Comparison of ENCODE assay signal across 21 mouse cellular contexts in genomic region chr11:36824666-36825065, GRCm38 (mm10).
A peak's percentile ranks its signal among the peaks of the same experiment; 100 is the strongest.
DNase-seq lines count a peak whose midpoint lies in the region; ATAC-seq and TF ChIP-seq lines count a peak whose summit lies in the region.
"Had no signal": no experiment of that assay in that cellular context is flagged by ENCODE, and none has a peak within 500 bp of the region (broad histone marks: within the 10 kb centered on the region; RNA-seq: fewer than 3 reads in every experiment).

No protein-coding gene starts in this region.

- no peaks in the 10 kb centered on the region for H3K27me3 ChIP-seq in intestine, embryonic 14.5 days (replicated peaks; ENCODE audit: control insufficient read depth, insufficient read depth, low read length)
- no peaks in the 10 kb centered on the region for H3K27me3 ChIP-seq in intestine, postnatal 0 days (replicated peaks; ENCODE audit: control insufficient read depth, insufficient read depth, low read length)
- H3K27me3 ChIP-seq in lung, embryonic 15.5 days, result no peaks in the 10 kb centered on the region
- H3K27me3 ChIP-seq in midbrain, embryonic 16.5 days (ENCODE audit: control insufficient read depth, insufficient read depth, low read depth, low read length), result no peaks in the 10 kb centered on the region
- H3K27me3 ChIP-seq in midbrain, embryonic 11.5 days (ENCODE audit: control insufficient read depth, insufficient read depth, low read length), result no peaks in the 10 kb centered on the region
- H3K27me3 ChIP-seq in midbrain, postnatal 0 days (ENCODE audit: insufficient read depth, low read length), result no peaks in the 10 kb centered on the region
- H3K27me3 ChIP-seq: embryonic facial prominence, embryonic 12.5 days; heart, embryonic 15.5 days; hindbrain, embryonic 13.5 days had no signal

- H3K9me3 ChIP-seq in intestine, embryonic 14.5 days (ENCODE audit: control insufficient read depth, low read length), result no peaks in the 10 kb centered on the region
- H3K9me3 ChIP-seq in intestine, postnatal 0 days (ENCODE audit: control insufficient read depth), result no peaks in the 10 kb centered on the region
- H3K9me3 ChIP-seq in lung, embryonic 15.5 days, result no peaks in the 10 kb centered on the region
- H3K9me3 ChIP-seq in midbrain, embryonic 16.5 days (replicated peaks; ENCODE audit: control insufficient read depth, low read length, poor library complexity, severe bottlenecking), result no peaks in the 10 kb centered on the region
- H3K9me3 ChIP-seq in midbrain, embryonic 11.5 days (ENCODE audit: control insufficient read depth, low read length), result no peaks in the 10 kb centered on the region
- no peaks in the 10 kb centered on the region for H3K9me3 ChIP-seq in midbrain, postnatal 0 days (ENCODE audit: low read length)
- H3K9me3 ChIP-seq: embryonic facial prominence, embryonic 12.5 days; heart, embryonic 10.5 days; heart, embryonic 15.5 days; hindbrain, embryonic 13.5 days had no signal

- H3K4me1 ChIP-seq in intestine, embryonic 14.5 days (replicated peaks; ENCODE audit: control insufficient read depth, insufficient read depth, low read length), result 0 out of 2 replicates have a peak, but pooled peaks cover 5% of the 10 kb centered on the region
- no peaks in the 10 kb centered on the region for H3K4me1 ChIP-seq in intestine, postnatal 0 days (replicated peaks; ENCODE audit: control insufficient read depth, insufficient read depth, low read length)
- H3K4me1 ChIP-seq in lung, embryonic 15.5 days, result 0 out of 2 replicates have a peak, but pooled peaks cover 6% of the 10 kb centered on the region
- peaks cover 7% of the 10 kb centered on the region; the same call in 1 of the 2 replicates for H3K4me1 ChIP-seq in midbrain, embryonic 16.5 days (ENCODE audit: control insufficient read depth, insufficient read depth, low read length)
- no peaks in the 10 kb centered on the region for H3K4me1 ChIP-seq in midbrain, embryonic 11.5 days (ENCODE audit: control insufficient read depth, insufficient read depth, low read length)
- no peaks in the 10 kb centered on the region for H3K4me1 ChIP-seq in midbrain, postnatal 0 days (ENCODE audit: insufficient read depth, low read length)
- H3K4me1 ChIP-seq: embryonic facial prominence, embryonic 12.5 days; heart, embryonic 10.5 days; heart, embryonic 15.5 days had no signal

- H3K36me3 ChIP-seq in intestine, embryonic 14.5 days (ENCODE audit: control insufficient read depth, insufficient read depth, low read length), result no peaks in the 10 kb centered on the region
- H3K36me3 ChIP-seq in intestine, postnatal 0 days (ENCODE audit: control insufficient read depth, insufficient read depth), result no peaks in the 10 kb centered on the region
- no peaks in the 10 kb centered on the region for H3K36me3 ChIP-seq in lung, embryonic 15.5 days
- no peaks in the 10 kb centered on the region for H3K36me3 ChIP-seq in midbrain, embryonic 16.5 days (ENCODE audit: control insufficient read depth, insufficient read depth, low read length)
- H3K36me3 ChIP-seq in midbrain, embryonic 11.5 days (ENCODE audit: control insufficient read depth, insufficient read depth, low read length), result no peaks in the 10 kb centered on the region
- H3K36me3 ChIP-seq in midbrain, postnatal 0 days (ENCODE audit: insufficient read depth, low read length), result no peaks in the 10 kb centered on the region
- H3K36me3 ChIP-seq: embryonic facial prominence, embryonic 12.5 days; heart, embryonic 10.5 days; heart, embryonic 15.5 days; hindbrain, embryonic 13.5 days had no signal

- DNase-seq in intestine, embryonic 14.5 days (ENCODE audit: low spot score), result no peak
- no peak for DNase-seq in lung, postnatal 14 days
- no peak for DNase-seq in midbrain, embryonic 11.5 days (ENCODE audit: low spot score, missing footprints)
- DNase-seq in midbrain, postnatal 0 days (ENCODE audit: low spot score), result no peak
- DNase-seq in yolk sac, embryonic 10.5 days (ENCODE audit: low spot score), result no peak
- DNase-seq: adrenal gland, adult 2 months; adrenal gland, postnatal 25 days; cerebellum, adult 11-12 months; cerebellum, adult 9-10 months; cerebellum, postnatal 25 days; forebrain, postnatal 0 days; gastrocnemius, postnatal 36 days; heart, adult 11 months; heart, postnatal 14 days had no signal

- peak overlapping the region; percentile 16; the same call in 1 of the 2 replicates for H3K4me2 ChIP-seq in intestine, embryonic 14.5 days (ENCODE audit: low read length)
- no peak overlapping the region for H3K4me2 ChIP-seq in intestine, postnatal 0 days (replicated peaks; ENCODE audit: low read depth)
- peak overlapping the region; percentile 32 for H3K4me2 ChIP-seq in lung, embryonic 15.5 days
- H3K4me2 ChIP-seq in midbrain, embryonic 16.5 days (ENCODE audit: low read length), result 0 out of 2 replicates have a peak overlapping the region, but pooled peaks have one; percentile 8
- H3K4me2 ChIP-seq in midbrain, embryonic 11.5 days, result no peak overlapping the region
- 0 out of 2 replicates have a peak overlapping the region, but pooled peaks have one; percentile 0 for H3K4me2 ChIP-seq in midbrain, postnatal 0 days (ENCODE audit: low read depth, low read length, poor library complexity, severe bottlenecking)
- H3K4me2 ChIP-seq: embryonic facial prominence, embryonic 12.5 days; heart, embryonic 15.5 days; hindbrain, embryonic 13.5 days had no signal

- 34% methylated on average over 7 of the region's 7 CpGs for WGBS in intestine, embryonic 14.5 days
- WGBS in intestine, postnatal 0 days, result 47% methylated on average over 7 of the region's 7 CpGs
- 13% methylated on average over 7 of the region's 7 CpGs for WGBS in lung, embryonic 15.5 days
- 26% methylated on average over 7 of the region's 7 CpGs for WGBS in midbrain, embryonic 16.5 days
- WGBS in midbrain, embryonic 11.5 days, result 45% methylated on average over 7 of the region's 7 CpGs
- WGBS in midbrain, postnatal 0 days, result 24% methylated on average over 7 of the region's 7 CpGs

- ATAC-seq in intestine, embryonic 14.5 days (replicated peaks; ENCODE audit: low FRiP score, low TSS enrichment, low read depth), result no peak
- no peak for ATAC-seq in intestine, postnatal 0 days
- ATAC-seq in lung, embryonic 15.5 days (ENCODE audit: borderline replicate concordance, extremely low read depth, low FRiP score, low TSS enrichment), result no peak
- no peak for ATAC-seq in midbrain, embryonic 16.5 days
- no peak for ATAC-seq in midbrain, embryonic 11.5 days (ENCODE audit: low FRiP score)
- ATAC-seq in midbrain, postnatal 0 days (ENCODE audit: low FRiP score), result no peak
- ATAC-seq: forebrain, postnatal 0 days had no signal

- TF ChIP-seq CTCF in intestine, postnatal 0 days (IDR thresholded peaks at IDR 0.05; ENCODE audit: low read depth), result no peak
- TF ChIP-seq CTCF in midbrain, postnatal 0 days (IDR thresholded peaks at IDR 0.05), result no peak

- H3K9ac ChIP-seq in intestine, embryonic 14.5 days (ENCODE audit: low read length), result no peak overlapping the region
- H3K9ac ChIP-seq in intestine, postnatal 0 days (ENCODE audit: low read depth, low read length), result no peak overlapping the region
- H3K9ac ChIP-seq in lung, embryonic 15.5 days, result no peak overlapping the region
- no peak overlapping the region for H3K9ac ChIP-seq in midbrain, embryonic 16.5 days (ENCODE audit: low read depth, low read length)
- H3K9ac ChIP-seq in midbrain, embryonic 11.5 days (ENCODE audit: low read length), result no peak overlapping the region
- H3K9ac ChIP-seq in midbrain, postnatal 0 days (replicated peaks; ENCODE audit: low read length, poor library complexity, severe bottlenecking), result no peak overlapping the region
- H3K9ac ChIP-seq: embryonic facial prominence, embryonic 12.5 days; forebrain, postnatal 0 days; heart, embryonic 15.5 days; hindbrain, embryonic 13.5 days had no signal

- no peak overlapping the region for H3K27ac ChIP-seq in intestine, embryonic 14.5 days (ENCODE audit: low read depth)
- H3K27ac ChIP-seq in intestine, postnatal 0 days (ENCODE audit: low read depth, low read length), result no peak overlapping the region
- H3K27ac ChIP-seq in lung, embryonic 15.5 days, result no peak overlapping the region
- peak overlapping the region; percentile 7; the same call in 1 of the 2 replicates for H3K27ac ChIP-seq in midbrain, embryonic 16.5 days (ENCODE audit: low read length)
- H3K27ac ChIP-seq in midbrain, embryonic 11.5 days (ENCODE audit: low read depth, low read length), result no peak overlapping the region
- H3K27ac ChIP-seq in midbrain, postnatal 0 days (ENCODE audit: low read depth, low read length), result no peak overlapping the region
- H3K27ac ChIP-seq: embryonic facial prominence, embryonic 12.5 days; heart, embryonic 10.5 days; heart, embryonic 15.5 days; hindbrain, embryonic 13.5 days had no signal

- H3K4me3 ChIP-seq in intestine, embryonic 14.5 days (ENCODE audit: low read depth, low read length), result no peak overlapping the region
- no peak overlapping the region for H3K4me3 ChIP-seq in intestine, postnatal 0 days (ENCODE audit: low read depth, low read length)
- H3K4me3 ChIP-seq in lung, embryonic 15.5 days, result no peak overlapping the region
- no peak overlapping the region for H3K4me3 ChIP-seq in midbrain, embryonic 16.5 days (ENCODE audit: low read depth, low read length)
- H3K4me3 ChIP-seq in midbrain, embryonic 11.5 days (ENCODE audit: low read depth, low read length), result no peak overlapping the region
- H3K4me3 ChIP-seq in midbrain, postnatal 0 days (ENCODE audit: low read depth, low read length), result no peak overlapping the region
- H3K4me3 ChIP-seq: embryonic facial prominence, embryonic 12.5 days; heart, embryonic 10.5 days; heart, embryonic 15.5 days; hindbrain, embryonic 13.5 days had no signal

Comparison
In these comparisons a context has a peak if more than half of its experiments do, and no peak if none do; other contexts are left out.
1. H3K4me2 ChIP-seq: peak in intestine, embryonic 14.5 days (single experiment), lung, embryonic 15.5 days (single experiment), midbrain, embryonic 16.5 days (single experiment) and midbrain, postnatal 0 days (single experiment); none in intestine, postnatal 0 days (single experiment) and midbrain, embryonic 11.5 days (single experiment).